Mouse (Mus musculus): ENCODE data around the gene Pcgf5. TPM values are rescaled to one million over a fixed set of nuclear protein-coding genes. Genes with fewer than 3 reads are reported as not detected.
A peak's percentile ranks its signal among the peaks of the same experiment; 100 is the strongest.

The Pcgf5 gene
- polyA plus RNA-seq, 1 experiment from 2014 or later = 9.5 TPM

DNA sequence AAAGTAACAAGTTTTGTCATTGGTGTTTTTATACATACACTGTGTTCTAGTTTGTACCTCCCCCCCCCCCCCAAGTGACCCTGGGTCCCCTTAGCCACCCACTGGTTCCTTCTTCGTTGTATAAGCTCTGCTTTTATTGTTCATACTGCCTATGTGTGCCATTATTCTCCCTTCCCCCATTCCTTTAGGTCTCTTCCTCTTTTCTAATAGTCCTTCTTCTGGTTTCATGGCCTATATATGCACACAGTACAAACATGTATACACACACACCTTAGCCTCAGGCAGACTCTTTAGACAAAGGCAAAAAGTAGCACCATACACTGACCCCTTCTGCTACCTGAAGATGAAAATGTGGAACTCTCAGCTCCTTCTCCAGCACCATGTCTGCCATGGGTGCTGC, 42.6 kb downstream of the Pcgf5 start:
- no peak overlapping the region for H3K9ac ChIP-seq
- H3K4me1 ChIP-seq (replicated peaks) = no peaks in the 10 kb centered on the region
- H3K4me3 ChIP-seq = no peak overlapping the region
- no peaks in the 10 kb centered on the region for H3K27me3 ChIP-seq
- WGBS = 71% methylated on average over 1 of the region's 1 CpGs
- no peak overlapping the region for H3K4me2 ChIP-seq
- H3K27ac ChIP-seq (replicated peaks) = no peak overlapping the region
- no peaks in the 10 kb centered on the region for H3K36me3 ChIP-seq
- H3K9me3 ChIP-seq = no peaks in the 10 kb centered on the region
- ATAC-seq (ENCODE audit: low FRiP score, low read depth) = no peak

DNA sequence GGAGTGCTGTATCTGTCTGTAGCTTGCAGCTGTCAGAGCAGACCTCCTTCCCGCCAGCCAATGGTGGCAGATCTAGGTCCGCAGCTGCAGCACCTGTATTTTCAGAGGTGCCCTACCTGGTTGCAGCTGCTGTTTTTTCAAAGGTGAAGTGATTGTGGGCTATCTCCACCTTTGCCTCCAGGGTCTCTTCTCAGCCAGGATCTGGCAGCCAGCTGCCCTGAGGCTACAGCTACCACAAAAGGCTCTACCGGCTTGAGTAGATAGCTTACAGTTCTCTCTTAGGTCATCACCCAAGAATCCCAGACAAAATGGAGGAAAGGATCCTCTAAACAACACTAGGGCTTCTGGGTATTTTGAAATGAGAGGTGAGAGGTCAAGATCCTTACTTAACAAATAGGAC, 50.4 kb downstream of the Pcgf5 start:
- no peaks in the 10 kb centered on the region for H3K9me3 ChIP-seq
- no peak overlapping the region for H3K4me2 ChIP-seq
- H3K27ac ChIP-seq (replicated peaks) = no peak overlapping the region
- H3K4me1 ChIP-seq (replicated peaks) = no peaks in the 10 kb centered on the region
- no peak overlapping the region for H3K4me3 ChIP-seq
- no peaks in the 10 kb centered on the region for H3K36me3 ChIP-seq
- no peaks in the 10 kb centered on the region for H3K27me3 ChIP-seq
- WGBS = 86% methylated on average over 3 of the region's 3 CpGs
- H3K9ac ChIP-seq = no peak overlapping the region
- no peak for ATAC-seq (ENCODE audit: low FRiP score, low read depth)

DNA sequence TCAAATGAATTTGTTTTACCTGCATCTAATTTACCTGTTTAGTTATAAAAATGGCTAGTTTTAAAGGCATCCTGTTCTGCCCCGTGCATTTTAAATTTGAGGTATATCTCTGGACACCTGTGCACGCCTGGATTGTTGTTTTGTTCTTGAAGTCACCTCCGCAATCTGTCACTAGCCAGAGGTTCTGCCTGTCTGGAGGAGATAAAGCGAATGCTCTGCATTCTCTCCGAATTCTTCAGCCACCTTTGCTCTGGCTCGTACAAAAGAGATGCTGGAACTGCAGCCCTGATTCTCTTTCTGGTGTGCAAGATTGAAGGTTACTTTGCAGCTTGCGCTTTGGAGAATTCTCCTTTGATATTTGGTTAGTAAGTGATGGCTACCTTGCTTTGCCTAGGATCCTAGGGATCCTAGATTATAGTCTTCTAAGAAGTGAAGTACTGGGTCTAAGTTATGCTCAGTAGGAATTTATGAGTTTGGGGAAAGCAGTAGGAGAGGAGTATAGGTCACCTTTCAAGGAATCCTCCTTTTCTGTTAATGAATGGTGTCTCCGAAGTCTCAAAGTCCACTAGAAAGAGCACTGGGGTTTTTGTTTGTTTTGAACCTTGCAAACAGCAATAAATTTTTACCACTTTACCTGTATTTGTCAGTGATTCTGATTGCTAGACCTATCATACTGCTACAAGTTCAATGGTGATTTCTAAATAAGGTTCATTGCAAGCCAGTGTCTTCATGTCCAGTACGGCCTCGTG, 60.4 kb downstream of the Pcgf5 start:
- Histone ChIP-seq H3K4me3 (no peak overlapping the region), H3K27me3 (peaks cover 12% of the 10 kb centered on the region), H3K9ac (no peak overlapping the region), H3K36me3 (no peaks in the 10 kb centered on the region), H3K4me1 (replicated peaks) (peaks cover 14% of the 10 kb centered on the region), H3K4me2 (no peak overlapping the region), H3K27ac (replicated peaks) (no peak overlapping the region), H3K9me3 (no peaks in the 10 kb centered on the region)
- no peak for ATAC-seq (ENCODE audit: low FRiP score, low read depth)
- 72% methylated on average over 10 of the region's 10 CpGs for WGBS

DNA sequence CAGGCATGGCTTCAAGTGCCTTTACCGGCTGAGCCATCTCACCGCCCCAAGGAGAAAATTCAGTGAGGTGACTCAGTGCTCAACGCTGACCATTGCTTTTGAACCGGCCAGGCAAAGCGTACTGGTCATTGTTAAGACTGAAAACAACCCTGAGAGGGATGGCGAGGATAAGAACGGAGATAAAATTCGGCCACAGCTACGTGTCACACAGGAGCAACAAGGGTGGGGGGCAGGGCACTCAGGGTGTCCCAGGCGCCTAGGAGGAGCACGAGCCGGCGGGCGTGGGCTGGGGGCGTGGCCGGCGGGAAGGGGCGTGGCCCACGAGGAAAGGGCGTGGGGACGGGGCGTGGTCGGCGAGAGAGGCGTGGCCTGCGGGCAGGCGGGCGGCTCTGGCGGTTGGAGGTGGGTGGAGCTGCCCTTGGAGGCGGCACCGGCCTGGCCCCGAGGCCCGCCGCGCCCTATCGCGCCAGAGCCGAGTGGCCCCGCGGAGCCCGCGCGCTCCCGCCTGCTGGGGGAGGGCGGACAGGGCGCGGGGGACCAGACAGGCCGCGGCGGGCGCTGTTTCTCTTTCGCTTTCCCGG, 61.3 kb downstream of the Pcgf5 start:
- H3K4me2 ChIP-seq = peak overlapping the region; percentile 98
- WGBS = under 1% methylated on average over 32 of the region's 53 CpGs
- no peaks in the 10 kb centered on the region for H3K36me3 ChIP-seq
- H3K9me3 ChIP-seq = no peaks in the 10 kb centered on the region
- H3K27ac ChIP-seq (replicated peaks) = peak overlapping the region; percentile 17; the same call in 1 of the 2 replicates
- H3K4me3 ChIP-seq = peak overlapping the region; percentile 84
- peak overlapping the region; percentile 61 for H3K9ac ChIP-seq
- H3K27me3 ChIP-seq = peaks cover 12% of the 10 kb centered on the region
- H3K4me1 ChIP-seq (replicated peaks) = peaks cover 14% of the 10 kb centered on the region
- peak; percentile 97 for ATAC-seq (ENCODE audit: low FRiP score, low read depth)

DNA sequence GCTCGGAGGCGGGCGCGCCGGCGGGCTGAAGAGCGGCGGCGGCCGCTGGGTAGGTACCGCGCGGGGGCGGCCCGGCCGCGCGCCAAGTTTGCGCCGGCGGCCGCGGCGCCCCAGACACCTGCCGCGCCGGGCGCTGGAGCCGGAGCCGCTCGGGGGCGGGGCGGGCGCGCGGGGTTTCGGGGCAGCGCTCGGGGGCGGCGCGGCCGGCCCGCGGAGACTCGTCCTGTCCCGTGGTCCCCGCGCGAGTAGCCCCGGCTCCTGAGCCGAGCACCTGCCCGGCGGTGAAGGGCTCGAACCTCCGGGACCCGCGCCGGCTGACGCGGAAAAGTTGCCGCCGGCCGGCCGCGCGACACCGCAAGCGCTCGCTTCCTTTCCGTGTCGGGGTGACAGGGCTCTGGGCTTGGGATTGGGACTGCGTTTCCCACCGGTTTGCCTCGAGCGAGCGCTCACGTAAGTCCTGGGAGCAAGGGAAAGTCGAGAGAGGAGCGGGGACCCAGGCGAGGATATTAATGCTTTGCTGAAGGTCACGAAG, 61.8 kb downstream of the Pcgf5 start:
- Histone ChIP-seq H3K27ac (replicated peaks) (0 out of 2 replicates have a peak overlapping the region, but pooled peaks have one; percentile 17), H3K36me3 (no peaks in the 10 kb centered on the region), H3K4me2 (peak overlapping the region; percentile 98), H3K9ac (peak overlapping the region; percentile 61), H3K9me3 (no peaks in the 10 kb centered on the region), H3K4me1 (replicated peaks) (peaks cover 14% of the 10 kb centered on the region), H3K4me3 (peak overlapping the region; percentile 84), H3K27me3 (peaks cover 12% of the 10 kb centered on the region)
- under 1% methylated on average over 48 of the region's 82 CpGs for WGBS
- no peak; the same call in 1 of the 2 replicates for ATAC-seq (ENCODE audit: low FRiP score, low read depth)

DNA sequence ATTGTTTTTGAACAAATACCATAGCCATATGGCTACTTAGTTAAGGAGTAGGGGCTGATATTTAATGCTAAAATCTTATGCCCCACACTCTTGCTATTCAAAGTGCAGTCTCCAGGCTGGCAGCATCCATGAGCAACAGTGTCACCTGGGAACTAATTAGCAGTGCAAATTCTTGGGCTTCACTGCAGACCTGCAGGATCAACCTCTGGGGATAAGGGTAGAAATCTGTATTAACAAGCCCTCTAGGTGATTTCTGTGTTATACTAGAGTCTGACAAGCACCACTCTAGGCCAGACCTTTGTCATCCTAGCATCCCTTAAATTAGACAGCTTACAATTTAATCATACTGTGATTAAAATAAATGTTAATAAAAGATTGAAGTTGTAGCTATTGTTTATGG, 71.8 kb downstream of the Pcgf5 start:
- H3K36me3 ChIP-seq = no peaks in the 10 kb centered on the region
- H3K27me3 ChIP-seq = no peaks in the 10 kb centered on the region
- no peak overlapping the region for H3K4me2 ChIP-seq
- no peaks in the 10 kb centered on the region for H3K9me3 ChIP-seq
- no peaks in the 10 kb centered on the region for H3K4me1 ChIP-seq (replicated peaks)
- no peak overlapping the region for H3K4me3 ChIP-seq
- H3K9ac ChIP-seq = no peak overlapping the region
- H3K27ac ChIP-seq (replicated peaks) = no peak overlapping the region
- no peak for ATAC-seq (ENCODE audit: low FRiP score, low read depth)

DNA sequence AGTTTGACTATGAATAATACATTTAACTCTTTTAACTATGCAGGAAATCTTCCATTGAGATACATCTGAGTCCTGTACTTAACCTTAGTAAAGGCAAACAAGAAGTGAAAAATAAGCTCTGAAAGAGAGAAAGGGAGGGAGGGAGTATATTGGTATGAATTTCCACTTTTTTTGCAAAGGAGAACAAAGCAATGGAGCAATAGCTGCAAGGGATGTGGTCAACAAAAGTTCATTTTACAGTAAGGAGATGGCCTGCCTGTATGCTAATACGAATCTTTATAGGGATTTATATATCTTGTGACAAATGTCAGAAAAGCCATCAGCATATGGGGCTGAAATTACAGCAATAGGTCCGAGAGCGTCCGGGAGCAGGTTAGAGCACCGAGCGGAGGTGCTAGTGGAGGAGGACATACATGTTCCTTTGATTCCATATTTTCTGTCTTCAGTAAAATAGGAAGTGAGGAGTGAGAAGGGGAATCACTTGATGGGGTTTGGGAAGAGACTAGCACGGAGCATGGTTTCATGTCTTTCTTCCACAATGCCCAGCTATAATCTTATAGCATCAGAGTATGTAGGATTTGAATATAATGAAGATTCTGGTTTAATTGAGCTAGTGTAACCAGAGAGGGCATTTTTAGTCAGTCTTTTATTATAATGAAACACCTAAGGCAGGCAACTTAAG, 79.2 kb downstream of the Pcgf5 start:
- no peak overlapping the region for H3K27ac ChIP-seq (replicated peaks)
- 97% methylated on average over 7 of the region's 7 CpGs for WGBS
- H3K4me1 ChIP-seq (replicated peaks) = no peaks in the 10 kb centered on the region
- H3K4me2 ChIP-seq = no peak overlapping the region
- no peaks in the 10 kb centered on the region for H3K36me3 ChIP-seq
- no peak overlapping the region for H3K4me3 ChIP-seq
- ATAC-seq (ENCODE audit: low FRiP score, low read depth) = no peak
- H3K27me3 ChIP-seq = no peaks in the 10 kb centered on the region
- no peak overlapping the region for H3K9ac ChIP-seq
- no peaks in the 10 kb centered on the region for H3K9me3 ChIP-seq

DNA sequence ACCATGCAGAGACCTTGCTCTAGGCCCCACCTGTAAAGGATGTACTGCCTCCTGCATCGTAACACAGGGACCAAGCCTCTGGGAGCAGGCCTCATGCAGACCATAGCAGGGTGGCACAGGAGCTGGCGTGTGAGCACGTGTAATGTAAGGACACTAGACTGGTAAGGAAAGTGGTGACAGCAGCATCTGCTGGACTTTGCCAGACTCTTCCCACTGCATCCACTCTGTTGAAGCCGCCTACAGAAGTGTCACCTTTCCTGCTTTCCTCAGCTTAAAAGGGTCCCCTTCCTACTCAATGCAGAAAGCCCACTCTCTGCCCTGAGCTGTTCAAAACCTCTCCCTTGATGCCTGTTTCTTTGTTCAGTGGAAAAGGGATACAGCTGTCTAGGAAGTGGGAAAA, 80.0 kb downstream of the Pcgf5 start:
- Histone ChIP-seq H3K36me3 (no peaks in the 10 kb centered on the region), H3K4me3 (no peak overlapping the region), H3K4me2 (no peak overlapping the region), H3K9ac (no peak overlapping the region), H3K27ac (replicated peaks) (no peak overlapping the region), H3K9me3 (no peaks in the 10 kb centered on the region), H3K27me3 (no peaks in the 10 kb centered on the region), H3K4me1 (replicated peaks) (no peaks in the 10 kb centered on the region)
- WGBS = 92% methylated on average over 4 of the region's 4 CpGs
- no peak for ATAC-seq (ENCODE audit: low FRiP score, low read depth)

DNA sequence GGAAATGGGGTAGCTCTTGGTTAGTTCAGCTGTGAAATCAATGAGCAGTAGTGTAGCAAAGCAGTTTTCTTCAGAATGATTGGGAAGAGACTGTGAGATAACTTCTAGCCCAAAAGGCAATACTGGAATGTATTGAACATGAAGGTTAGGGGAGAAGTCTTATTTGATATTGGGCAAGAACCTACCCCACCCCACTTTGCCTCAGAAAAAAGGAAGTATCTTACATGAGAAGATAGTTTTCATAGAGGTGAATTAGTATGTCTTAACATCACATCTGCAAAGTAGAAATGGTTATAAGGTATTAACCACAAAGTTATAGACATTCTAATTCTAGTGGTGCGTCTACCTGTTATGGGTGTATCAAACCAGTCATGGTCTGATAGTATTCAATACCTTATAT, 81.2 kb downstream of the Pcgf5 start:
- no peak overlapping the region for H3K9ac ChIP-seq
- no peaks in the 10 kb centered on the region for H3K27me3 ChIP-seq
- H3K27ac ChIP-seq (replicated peaks) = no peak overlapping the region
- no peaks in the 10 kb centered on the region for H3K4me1 ChIP-seq (replicated peaks)
- 93% methylated on average over 1 of the region's 1 CpGs for WGBS
- H3K4me3 ChIP-seq = no peak overlapping the region
- no peak overlapping the region for H3K4me2 ChIP-seq
- H3K9me3 ChIP-seq = no peaks in the 10 kb centered on the region
- ATAC-seq (ENCODE audit: low FRiP score, low read depth) = no peak
- no peaks in the 10 kb centered on the region for H3K36me3 ChIP-seq

DNA sequence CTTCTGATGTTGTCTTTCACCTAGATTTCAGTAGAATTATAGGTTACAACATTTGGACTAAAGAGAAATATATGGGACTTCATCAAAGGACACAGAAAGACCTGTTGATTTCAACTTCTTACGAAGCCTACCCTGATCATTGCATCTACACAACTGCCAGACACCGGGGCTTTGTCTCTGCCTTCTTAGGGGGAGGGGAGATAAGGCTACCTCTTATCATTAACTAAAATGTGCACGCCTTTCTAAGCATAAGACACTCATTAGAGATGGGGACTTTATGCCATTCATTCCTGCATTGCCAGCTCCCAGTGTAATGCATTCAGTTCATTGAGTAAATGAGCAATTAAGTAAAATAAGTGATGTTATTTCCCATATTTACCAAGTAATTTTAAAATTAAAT, 85.1 kb downstream of the Pcgf5 start:
- Histone ChIP-seq H3K36me3 (no peaks in the 10 kb centered on the region), H3K4me1 (replicated peaks) (no peaks in the 10 kb centered on the region), H3K4me2 (no peak overlapping the region), H3K4me3 (no peak overlapping the region), H3K27me3 (no peaks in the 10 kb centered on the region), H3K27ac (replicated peaks) (no peak overlapping the region), H3K9ac (no peak overlapping the region), H3K9me3 (no peaks in the 10 kb centered on the region)
- no peak for ATAC-seq (ENCODE audit: low FRiP score, low read depth)
- 91% methylated on average over 3 of the region's 3 CpGs for WGBS

DNA sequence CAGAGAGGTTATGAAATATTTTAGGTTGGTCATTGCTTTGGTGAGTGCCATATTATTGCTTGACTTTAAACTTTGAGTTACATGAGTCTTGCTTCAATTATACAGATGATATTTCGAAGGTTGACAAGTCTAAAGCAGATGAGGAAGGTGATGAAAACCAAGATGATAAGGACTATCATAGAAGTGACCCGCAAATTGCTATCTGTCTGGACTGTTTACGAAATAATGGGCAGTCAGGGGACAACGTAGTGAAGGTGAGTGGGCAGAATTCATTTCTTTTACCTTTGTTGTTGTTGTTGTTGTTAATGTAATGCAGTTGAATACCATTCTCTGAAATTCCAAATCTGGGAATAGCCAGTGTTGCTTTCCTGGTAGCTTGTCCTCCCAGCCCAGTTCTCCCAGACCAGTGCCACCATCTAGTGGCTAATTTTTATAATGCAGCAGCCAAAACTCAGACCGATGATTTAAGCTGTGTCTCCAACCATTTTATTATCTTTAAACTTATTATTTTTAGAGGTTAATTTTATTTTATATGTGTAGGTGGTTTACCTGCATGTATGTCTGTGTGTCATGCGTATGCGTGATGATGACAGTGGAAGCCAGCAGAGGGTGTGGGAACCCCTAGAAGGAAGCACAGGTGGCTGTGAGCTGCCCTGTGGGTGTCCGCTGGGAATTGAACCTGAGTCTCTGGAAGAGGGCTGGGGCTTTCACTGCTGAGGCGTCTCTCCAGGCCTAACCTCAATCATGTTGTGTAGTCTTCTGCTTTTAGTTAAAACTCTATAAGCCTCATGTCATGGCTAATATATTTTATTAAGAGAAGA, 92.0 kb downstream of the Pcgf5 start:
- ATAC-seq (ENCODE audit: low FRiP score, low read depth) = peak; percentile 78
- Histone ChIP-seq H3K27ac (replicated peaks) (no peak overlapping the region), H3K9ac (no peak overlapping the region), H3K4me2 (no peak overlapping the region), H3K9me3 (no peaks in the 10 kb centered on the region), H3K27me3 (no peaks in the 10 kb centered on the region), H3K4me1 (replicated peaks) (no peaks in the 10 kb centered on the region), H3K4me3 (no peak overlapping the region), H3K36me3 (no peaks in the 10 kb centered on the region)
- WGBS = 60% methylated on average over 9 of the region's 9 CpGs

Data from hindbrain, embryonic 15.5 days (tissue).